Mouse (Mus musculus) testis, adult 2 months (tissue): ENCODE data around the gene Olfr558. TPM values are rescaled to one million over a fixed set of nuclear protein-coding genes. Genes with fewer than 3 reads are reported as not detected.

ENCODE experiments used
- H3K27ac ChIP-seq: fragments of 200-500 bp; 2 replicates; pipeline ENCODE4 v1.5.1; 2012; ENCODE audit warnings: low read depth, low read length; ENCODE audit not compliant: control insufficient read depth, insufficient read depth
- H3K27me3 ChIP-seq: fragments of 200-500 bp; 2 replicates; pipeline ENCODE4 v1.6.1; 2012; ENCODE audit warnings: mild to moderate bottlenecking, low read length, moderate library complexity; ENCODE audit not compliant: control insufficient read depth, insufficient read depth
- H3K36me3 ChIP-seq: fragments of 200-500 bp; 2 replicates; pipeline ENCODE4 v1.6.1; 2012; ENCODE audit warnings: mild to moderate bottlenecking, low read length; ENCODE audit not compliant: control insufficient read depth, insufficient read depth
- H3K4me1 ChIP-seq: fragments of 200-500 bp; 2 replicates; pipeline ENCODE4 v1.6.1; 2012; ENCODE audit warnings: low read length; ENCODE audit not compliant: control insufficient read depth, insufficient read depth
- H3K4me3 ChIP-seq: fragments of 200-500 bp; 2 replicates; pipeline ENCODE4 v1.5.1; 2012; ENCODE audit warnings: low read depth, mild to moderate bottlenecking, low read length, moderate library complexity, mixed read lengths; ENCODE audit not compliant: control insufficient read depth
- CTCF ChIP-seq: fragments of 200-500 bp; IDR thresholded peaks from 2 replicates; pipeline ENCODE4 v1.5.1; 2012; ENCODE audit warnings: low read depth, mild to moderate bottlenecking, inconsistent platforms, low read length, moderate library complexity; ENCODE audit not compliant: control insufficient read depth, insufficient read depth, insufficient replicate concordance
- POLR2A ChIP-seq: fragments of 200-500 bp; IDR thresholded peaks from 2 replicates; pipeline ENCODE4 v1.6.1; 2012; ENCODE audit warnings: low read depth, mild to moderate bottlenecking, inconsistent platforms, low read length, moderate library complexity; ENCODE audit not compliant: control insufficient read depth
- polyA plus RNA-seq: library from polyadenylated mRNA; depleted of rRNA; stranded (reverse); fragments of >200 nt; gene quantifications from 2 replicates; pipeline ENCODE4 v1.2.3, GENCODE M21; 2012

Gene Olfr558
- polyA plus RNA-seq, 1 experiment: 0.25 TPM

GRCm38 (mm10) chr7:102695358-102696125 is 6.5 kb upstream of the Olfr558 start, which contains the start of gene Olfr557:
Gene Olfr557, plus strand, starts transcription at chr7:102695910.
- no peaks in the 10 kb centered on the region for H3K27me3 ChIP-seq
- TF ChIP-seq CTCF: peak; percentile 40; the same call in 1 of the 2 replicates
- TF ChIP-seq POLR2A: no peak
- no peak within 1 kb of the TSS for H3K27ac ChIP-seq
- H3K4me3 ChIP-seq: no peak within 1 kb of the TSS
- no peaks in the 10 kb centered on the region for H3K36me3 ChIP-seq
- no peaks in the 10 kb centered on the region for H3K4me1 ChIP-seq

DNA sequence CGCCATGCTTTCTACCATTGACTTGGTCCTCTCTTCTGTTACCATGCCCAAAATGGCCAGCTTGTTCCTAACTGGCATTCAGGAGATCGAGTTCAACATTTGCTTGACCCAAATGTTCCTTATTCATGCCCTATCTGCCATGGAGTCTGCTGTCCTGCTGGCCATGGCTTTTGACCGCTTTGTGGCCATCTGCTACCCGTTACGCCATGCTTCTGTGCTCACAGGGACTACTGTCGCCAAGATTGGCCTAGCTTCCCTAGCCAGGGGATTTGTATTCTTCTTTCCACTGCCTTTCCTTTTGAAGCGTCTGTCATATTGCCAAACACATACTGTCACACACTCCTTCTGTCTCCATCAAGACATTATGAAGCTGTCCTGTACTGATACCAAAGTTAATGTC is 3.6 kb upstream of the Olfr558 start:
- Histone ChIP-seq H3K36me3 (no peaks in the 10 kb centered on the region), H3K27me3 (no peaks in the 10 kb centered on the region), H3K4me1 (no peaks in the 10 kb centered on the region), H3K4me3 (no peak overlapping the region), H3K27ac (no peak overlapping the region)
- TF ChIP-seq POLR2A: no peak
- no peak for TF ChIP-seq CTCF

DNA sequence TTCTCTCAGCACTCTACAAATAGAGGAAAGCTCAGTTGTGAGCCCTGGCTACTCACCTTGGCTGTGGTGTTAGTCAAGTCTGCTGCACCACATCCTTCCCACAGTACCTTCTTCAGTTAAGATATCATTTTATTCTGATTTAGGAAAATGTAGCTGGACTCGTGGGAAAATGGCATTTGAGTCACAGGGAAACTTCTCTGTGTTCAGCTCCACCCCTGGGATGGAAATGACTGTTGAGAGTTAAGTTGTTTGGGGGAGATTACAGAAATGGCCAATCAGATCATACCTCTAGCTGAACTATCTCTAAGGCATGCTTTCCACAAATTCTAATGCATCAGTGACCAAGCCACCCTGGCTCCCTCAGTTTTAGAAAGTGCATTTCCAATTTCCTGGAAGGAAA is 17.0 kb downstream of the Olfr558 start, which contains the start of gene Olfr33:
Olfr33 (minus strand) TSS at position 101 of the 400 bp plus-strand sequence.
- no peaks in the 10 kb centered on the region for H3K4me1 ChIP-seq
- TF ChIP-seq CTCF (no peak), POLR2A (no peak)
- no peaks in the 10 kb centered on the region for H3K27me3 ChIP-seq
- H3K27ac ChIP-seq: no peak within 1 kb of the TSS
- no peaks in the 10 kb centered on the region for H3K36me3 ChIP-seq
- H3K4me3 ChIP-seq: no peak within 1 kb of the TSS

- H3K4me1 ChIP-seq: no peaks in the 10 kb centered on the region
- TF ChIP-seq CTCF: no peak
- TF ChIP-seq POLR2A: no peak
- H3K36me3 ChIP-seq: no peaks in the 10 kb centered on the region
- H3K27ac ChIP-seq: no peak within 1 kb of the TSS
- H3K27me3 ChIP-seq: no peaks in the 10 kb centered on the region
- no peak within 1 kb of the TSS for H3K4me3 ChIP-seq
These were observed 25.4 kb downstream of the Olfr558 start, which contains the start of gene Olfr559 for GRCm38 (mm10) chr7:102727391-102727790. Gene Olfr559, minus strand, starts transcription at chr7:102727491.

GRCm38 (mm10) chr7:102733793-102734192 is 31.8 kb downstream of the Olfr558 start:
- TF ChIP-seq CTCF (no peak), POLR2A (no peak)
- Histone ChIP-seq H3K36me3 (no peaks in the 10 kb centered on the region), H3K27ac (no peak overlapping the region), H3K27me3 (no peaks in the 10 kb centered on the region), H3K4me3 (no peak overlapping the region), H3K4me1 (no peaks in the 10 kb centered on the region)

DNA sequence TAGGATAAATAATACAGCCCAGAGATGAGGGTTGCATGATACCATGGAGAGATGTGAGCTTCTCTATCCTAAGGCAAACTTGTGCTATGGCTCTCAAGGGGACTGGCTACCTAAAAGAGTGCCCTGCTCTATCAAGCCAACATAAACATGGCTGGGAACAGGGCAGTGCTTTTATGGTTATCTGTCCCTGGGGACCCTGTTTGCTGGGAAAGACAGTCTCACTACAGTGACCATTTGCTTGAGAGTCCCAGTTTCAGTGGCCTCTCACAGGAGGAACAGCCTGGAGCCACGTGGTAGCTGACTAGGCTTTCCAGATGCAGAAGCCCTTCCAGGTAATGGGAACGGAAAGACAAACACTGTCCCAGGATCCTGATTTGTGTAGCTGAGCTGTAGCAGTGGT is 35.7 kb downstream of the Olfr558 start:
- no peaks in the 10 kb centered on the region for H3K4me1 ChIP-seq
- no peak overlapping the region for H3K27ac ChIP-seq
- no peak for TF ChIP-seq POLR2A
- no peak for TF ChIP-seq CTCF
- H3K27me3 ChIP-seq: no peaks in the 10 kb centered on the region
- H3K36me3 ChIP-seq: no peaks in the 10 kb centered on the region
- no peak overlapping the region for H3K4me3 ChIP-seq

GRCm38 (mm10) chr7:102752086-102752485 is 50.1 kb downstream of the Olfr558 start:
- H3K27me3 ChIP-seq: no peaks in the 10 kb centered on the region
- no peak overlapping the region for H3K4me3 ChIP-seq
- H3K27ac ChIP-seq: no peak overlapping the region
- H3K4me1 ChIP-seq: no peaks in the 10 kb centered on the region
- H3K36me3 ChIP-seq: no peaks in the 10 kb centered on the region
- no peak for TF ChIP-seq POLR2A
- TF ChIP-seq CTCF: no peak
